Mouse (Mus musculus) frontal cortex, adult 2 months (tissue): ENCODE measurements at regions not wholly inside any gene's neighbourhood (a gene's known extent, or its start where the extent isn't known, plus 50 kb on each side); places are given as distances from the start of the nearest gene placed in this dataset.

Source experiments
- DNase-seq, 2 experiments: peaks; one replicate each; pipeline ENCODE4 v3.0.0; 2022; ENCODE audit warnings: low spot score in 1 of 2; ENCODE audit errors: extremely low spot score in 1 of 2

DNA sequence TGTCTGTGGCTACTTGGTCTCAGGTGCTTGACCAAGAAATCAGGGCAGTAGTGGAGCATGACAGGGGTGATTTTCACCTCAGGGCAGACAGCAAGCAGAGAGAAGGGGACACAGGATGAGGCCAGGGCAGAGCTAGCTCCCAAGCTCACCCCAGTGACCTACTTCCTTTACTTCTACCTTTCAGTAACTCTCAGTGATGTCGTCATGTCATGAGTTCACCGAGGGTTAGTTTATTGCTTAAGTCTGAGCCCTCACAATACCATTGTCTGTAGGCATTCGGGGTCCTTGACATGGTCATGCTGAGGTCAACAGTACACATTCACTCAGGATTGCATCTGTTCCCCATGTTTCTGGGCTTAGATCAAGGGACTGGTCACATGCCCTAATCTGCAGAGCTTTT lies 108.5 kb downstream of the Cxcl12 start:
- no peak for DNase-seq

DNA sequence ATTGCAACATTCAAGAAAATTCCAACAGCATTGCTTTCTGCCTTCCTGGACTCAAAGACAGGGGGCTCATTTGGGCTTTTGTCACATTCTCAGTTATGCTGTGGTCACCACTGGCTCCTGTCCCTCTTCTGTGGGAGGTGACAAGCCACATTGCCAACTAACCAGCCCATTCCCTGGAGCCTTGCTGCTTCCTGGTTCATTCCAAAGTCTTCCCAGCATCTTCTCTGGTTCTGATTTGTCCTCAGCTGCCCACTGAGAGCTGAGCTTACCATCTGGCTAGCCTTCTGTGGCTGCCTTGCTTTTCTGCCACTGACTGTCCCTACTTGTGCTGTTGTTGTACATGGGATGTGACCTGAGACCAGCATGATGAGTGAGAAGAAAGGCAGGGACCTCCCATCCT lies 111.0 kb downstream of the Cxcl12 start:
- DNase-seq, result peak; percentile 24 to 40

DNA sequence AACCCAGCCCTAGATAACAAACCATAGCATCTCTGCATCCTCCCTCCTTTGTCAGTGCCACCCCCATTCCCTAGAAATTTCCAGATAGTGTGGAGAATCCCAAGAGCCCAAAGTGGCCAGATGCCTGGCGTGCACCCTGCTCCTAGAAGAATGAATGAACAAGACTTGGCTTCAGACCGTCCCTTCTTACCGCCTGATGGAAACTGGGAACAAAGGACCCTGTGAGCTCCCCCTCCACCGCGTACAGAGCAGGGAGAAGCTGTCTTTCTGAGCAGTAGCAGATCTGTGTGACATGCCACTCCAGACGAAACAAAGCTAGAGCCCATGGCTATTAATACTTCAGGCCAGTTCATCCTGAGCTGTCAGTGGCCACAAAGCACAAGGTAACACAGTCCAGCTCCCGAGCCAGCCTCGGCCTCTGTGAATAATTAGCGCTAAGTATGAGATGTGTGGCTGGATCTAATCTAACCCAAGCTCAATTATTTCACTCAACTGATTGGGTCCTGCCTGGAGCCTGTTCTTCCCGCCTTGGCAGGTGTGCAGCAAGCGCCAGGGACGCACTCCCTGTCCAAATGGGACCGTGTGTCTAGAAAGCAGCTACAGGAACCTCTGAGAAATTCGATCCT lies 111.6 kb downstream of the Cxcl12 start:
- peak in 1 of 2 experiments; percentile 33 for DNase-seq

DNA sequence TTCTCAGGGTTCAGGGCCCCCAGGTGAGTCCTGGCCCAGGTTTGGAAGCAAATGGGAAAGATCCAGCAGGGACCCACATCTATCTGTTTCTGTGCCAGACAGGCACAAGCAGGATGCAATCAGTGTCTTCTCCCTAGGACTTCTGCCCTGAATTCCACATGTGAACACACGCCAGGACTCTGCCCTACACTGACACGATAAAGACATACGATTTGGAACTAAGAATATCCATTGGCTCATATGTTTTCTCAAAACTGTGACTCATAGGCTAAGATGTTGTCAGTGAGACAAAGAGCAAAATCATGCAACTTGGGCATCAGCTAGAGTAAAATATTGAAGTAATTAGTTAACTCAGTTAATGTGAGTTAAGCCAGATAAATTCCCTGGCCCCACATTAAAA lies 112.6 kb downstream of the Cxcl12 start:
- DNase-seq, result no peak

DNA sequence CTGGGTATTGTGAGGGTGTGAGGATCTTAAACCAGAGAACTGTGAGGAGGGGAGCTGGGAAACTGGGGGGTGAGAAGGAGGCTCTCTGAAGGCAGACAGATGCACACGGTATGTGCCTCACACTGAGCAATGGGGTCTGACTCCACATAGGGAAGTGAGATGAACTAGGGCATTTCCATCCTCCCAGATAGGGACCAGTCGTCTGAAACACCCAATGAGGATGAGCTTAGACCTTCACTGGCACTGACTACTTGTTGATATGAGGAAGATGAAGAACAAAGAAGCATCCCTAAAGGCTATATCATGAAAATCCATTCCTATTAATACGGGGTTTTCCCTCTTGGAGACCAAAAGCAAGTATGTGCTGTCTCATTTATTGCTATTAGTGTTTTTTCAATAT lies 115.3 kb downstream of the Cxcl12 start:
- DNase-seq, result no peak

DNA sequence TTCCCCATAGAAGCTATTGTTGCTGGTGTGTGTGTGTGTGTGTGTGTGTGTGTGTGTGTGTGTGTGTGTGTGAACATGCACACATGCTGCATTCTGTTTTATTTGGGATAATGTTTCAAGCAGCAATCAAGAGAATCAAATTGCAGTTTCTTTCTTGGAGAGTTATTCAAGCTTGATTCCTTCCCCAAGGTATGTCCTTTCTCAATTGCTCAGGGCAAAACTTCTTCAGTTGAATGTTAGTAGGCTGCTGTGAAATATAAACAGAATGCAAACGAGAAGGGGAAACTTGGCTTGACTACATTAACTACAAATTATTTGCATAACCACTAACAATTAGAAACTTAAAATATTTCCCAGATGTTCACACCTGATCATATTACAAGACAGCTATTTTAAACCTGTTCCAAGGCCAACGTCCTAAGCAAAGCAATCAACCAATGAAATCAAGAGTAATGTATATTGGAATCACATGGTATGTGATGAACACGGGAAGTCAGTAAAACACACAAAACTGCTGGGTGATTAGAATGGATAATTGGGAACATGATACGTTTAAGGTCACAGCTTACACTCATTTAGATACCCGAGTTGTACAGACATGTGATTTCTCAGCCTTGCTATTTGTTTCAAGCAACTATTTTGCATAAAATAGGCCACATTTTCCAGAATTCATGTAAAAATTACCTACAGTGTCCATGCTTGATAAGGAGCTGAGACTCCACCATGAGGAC lies 116.2 kb downstream of the Cxcl12 start:
- no peak for DNase-seq

DNA sequence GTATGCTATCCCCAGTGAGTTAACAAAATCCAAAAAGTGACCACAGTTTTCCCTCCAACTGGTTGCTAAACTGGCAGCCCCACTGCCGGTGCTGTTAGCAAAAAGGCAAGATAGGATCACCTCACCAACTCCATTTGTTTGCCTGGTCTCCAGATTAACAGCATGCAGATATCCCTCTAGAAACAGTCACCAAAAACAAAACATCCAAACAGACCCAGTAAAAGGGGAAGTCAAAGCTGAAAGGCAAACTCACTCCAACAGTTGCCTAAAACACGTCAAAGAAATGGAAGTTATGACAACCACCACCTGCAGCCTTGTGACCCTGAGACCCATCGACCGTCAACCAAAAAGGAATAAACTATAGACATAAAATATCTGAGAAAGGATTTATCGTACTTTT lies 119.1 kb downstream of the Cxcl12 start:
- DNase-seq, result no peak

DNA sequence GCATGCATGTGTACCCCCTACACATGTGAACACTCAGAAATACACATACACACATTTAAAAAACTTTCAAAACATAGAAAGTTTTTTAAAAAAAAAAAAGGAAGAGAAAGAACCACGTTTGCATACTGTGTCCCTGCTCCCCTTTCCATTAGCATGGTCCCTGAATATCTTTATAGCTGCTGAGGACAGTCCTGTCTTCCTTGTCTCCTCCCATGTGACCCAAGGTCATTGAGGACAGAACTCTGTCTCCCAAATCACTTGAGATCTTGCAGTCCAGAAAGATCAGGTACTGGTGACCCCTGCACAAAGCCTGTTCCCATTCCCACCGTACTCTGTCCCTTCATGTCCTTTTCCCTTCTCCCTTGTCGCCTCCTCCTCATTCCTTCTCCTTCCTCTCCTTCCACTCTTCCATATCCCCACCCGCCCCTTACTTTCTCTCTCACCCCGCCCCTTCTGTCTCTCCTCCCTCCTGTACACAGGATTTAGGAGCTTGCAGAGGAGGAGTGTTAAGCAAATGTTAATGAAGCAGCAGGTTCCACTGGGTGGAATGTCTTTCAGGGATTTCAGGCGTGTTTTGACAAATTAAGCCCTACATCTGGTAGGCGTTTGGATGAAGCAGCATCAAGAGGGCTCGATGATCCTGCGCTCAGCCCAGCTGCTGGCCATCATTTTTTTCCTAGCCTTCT lies 125.6 kb downstream of the Cxcl12 start:
- DNase-seq, result peak in 1 of 2 experiments; percentile 25

DNA sequence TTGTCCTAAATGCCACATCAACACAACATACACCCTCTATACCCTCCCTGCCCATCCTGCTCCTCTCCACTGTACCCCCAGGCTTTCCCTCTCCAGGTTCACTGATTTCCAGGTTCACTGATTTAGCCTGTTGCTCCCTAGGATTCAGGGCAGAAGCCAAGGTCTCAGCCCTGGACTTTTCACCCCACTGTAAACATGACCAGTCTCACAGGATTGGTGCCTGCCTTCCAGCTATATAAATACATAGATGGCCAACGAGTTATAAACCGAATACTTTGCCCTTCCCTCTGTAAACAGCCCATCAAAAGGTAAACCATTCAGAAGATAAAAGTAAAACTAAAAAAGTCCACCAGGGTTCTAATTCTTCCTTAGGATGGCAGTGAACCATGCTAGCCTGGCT lies 129.6 kb downstream of the Cxcl12 start:
- DNase-seq, result no peak

DNA sequence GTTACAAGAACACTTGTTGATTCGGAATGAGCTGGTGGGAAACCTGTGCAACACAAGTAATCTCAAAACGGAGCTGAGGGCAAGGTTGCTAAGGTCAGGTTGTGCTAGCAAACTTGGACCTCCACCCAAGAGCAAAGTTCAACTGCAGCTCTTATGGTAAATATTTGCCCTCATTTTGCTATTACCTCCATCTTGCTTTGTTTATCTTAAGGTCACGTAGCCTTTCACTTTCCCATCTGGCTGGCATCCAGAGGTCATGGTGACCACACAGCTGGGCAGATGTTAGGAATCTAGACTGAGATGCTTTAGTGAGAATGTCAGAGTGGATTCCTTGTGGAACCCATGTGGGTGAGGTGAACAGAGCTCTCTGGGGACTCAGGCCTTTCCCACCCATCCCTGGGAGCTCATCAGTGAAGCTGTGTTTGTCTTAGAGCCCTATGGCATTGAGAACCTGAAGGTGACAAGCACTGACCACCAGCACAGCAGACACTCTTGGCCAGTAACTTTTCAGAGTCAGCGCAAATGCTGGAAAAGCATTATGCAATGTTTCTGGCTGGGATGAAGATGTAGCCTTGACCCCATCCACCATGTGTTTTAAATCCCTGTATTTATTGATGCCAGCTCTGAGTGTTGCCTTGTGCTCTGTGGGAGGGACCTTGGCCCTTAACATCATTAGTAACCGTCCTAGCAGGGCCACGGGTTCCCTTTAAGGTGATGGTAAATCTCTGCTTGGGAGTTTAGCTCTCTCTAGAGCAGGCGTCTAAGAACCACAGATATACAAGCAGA lies 131.4 kb downstream of the Cxcl12 start:
- DNase-seq, result no peak

DNA sequence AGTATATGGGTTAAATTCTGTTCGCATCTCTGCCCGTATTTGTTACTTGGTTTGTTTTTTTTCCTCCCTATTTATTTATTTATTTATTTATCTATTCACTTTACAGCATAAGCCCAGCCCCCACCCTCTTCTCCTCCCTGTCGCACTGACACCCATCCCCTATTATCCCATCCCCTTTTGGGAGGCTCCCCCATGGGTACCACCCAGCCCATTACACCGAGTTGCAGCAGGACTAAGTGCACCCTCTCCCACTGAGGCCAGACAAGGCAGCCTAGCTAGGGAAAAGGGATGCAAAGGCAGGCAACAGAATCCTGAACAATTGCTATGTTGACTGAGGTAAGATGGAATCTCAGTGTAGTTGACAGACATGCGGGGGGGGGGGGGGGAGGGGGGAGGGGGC lies 135.0 kb downstream of the Cxcl12 start:
- DNase-seq, result no peak

DNA sequence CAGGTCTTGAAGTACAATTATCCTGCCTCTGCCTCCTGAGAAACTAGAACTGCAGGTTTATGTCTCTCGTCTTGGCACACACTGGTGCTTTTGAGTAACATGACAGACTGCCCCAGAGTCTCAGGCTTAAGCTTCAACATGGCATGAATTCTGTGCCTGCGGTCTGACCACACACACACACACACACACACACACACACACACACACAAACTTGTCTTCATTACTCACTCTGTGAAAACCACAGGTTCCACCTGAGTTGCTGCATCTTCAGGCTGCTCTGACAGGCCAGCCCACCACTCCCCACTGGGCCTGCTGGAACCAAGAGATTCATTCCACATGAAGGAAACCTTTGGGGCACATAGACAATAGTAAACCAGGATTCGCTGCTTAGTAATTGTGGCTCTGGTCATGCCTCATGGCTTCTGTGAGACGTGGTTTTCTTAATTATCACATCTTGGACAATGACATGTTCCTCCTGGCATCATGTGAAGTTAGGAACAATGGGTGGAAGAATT lies 137.5 kb downstream of the Cxcl12 start:
- no peak for DNase-seq

DNA sequence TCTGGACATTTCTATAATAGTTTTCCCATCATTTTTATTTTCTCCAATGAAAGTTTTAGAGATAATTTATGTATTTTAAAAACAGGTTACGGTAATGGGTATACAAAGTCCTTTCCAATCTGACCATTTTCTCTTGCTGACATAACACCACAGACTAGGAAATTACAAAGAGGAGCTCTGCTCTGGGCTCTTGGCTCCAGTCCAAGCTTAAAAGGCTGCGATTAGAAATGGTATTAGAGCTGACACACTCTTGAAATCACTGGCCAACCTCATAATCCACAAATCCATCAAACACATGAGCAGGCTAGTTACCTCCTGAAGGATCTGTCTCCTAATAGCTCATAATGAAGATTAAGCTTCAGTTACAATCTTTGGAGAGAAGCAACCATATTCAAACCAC lies 140.3 kb downstream of the Cxcl12 start:
- DNase-seq, result no peak

DNA sequence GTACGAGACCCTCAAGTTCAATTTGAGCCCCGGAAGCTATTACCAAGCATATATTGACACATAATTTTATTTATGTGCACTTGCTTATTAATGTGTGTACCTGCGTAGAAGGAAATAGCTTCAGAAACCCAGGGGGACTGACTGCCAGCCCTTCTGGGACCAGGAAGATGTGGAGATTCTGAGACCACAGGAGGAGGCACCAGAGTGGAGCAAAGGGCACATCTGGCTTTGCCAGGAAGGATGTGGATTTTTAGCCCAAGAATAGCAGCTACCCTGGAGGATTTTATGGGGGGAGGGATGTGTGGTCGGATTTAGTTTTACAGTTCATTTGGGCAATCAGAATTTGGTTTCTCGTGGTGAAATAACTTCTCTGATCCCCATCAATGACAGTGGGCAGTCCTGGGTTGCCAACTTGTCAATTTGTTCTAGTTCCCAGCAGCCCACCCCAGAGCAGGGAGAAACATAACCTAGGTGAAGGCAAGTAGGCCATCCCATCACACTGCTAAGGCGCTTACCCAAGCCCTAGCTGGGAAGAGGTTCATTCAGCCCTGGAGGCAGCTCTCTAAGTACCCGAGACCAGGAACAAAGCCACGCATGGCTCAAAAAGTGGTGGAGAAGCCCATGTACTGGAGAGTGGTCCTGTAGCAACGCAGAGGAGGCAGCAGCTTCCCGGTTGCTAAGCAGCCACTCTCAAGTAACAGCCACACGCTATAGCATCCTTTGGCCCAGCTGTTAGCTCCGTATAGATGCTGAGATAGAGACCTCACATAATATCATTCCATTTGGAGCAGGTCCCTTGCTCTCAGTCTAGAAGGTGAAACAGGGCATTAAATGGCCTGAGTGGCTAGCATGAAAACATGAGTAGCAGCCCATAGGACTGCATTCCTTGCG lies 144.8 kb downstream of the Cxcl12 start:
- peak in 1 of 2 experiments; percentile 39 for DNase-seq

DNA sequence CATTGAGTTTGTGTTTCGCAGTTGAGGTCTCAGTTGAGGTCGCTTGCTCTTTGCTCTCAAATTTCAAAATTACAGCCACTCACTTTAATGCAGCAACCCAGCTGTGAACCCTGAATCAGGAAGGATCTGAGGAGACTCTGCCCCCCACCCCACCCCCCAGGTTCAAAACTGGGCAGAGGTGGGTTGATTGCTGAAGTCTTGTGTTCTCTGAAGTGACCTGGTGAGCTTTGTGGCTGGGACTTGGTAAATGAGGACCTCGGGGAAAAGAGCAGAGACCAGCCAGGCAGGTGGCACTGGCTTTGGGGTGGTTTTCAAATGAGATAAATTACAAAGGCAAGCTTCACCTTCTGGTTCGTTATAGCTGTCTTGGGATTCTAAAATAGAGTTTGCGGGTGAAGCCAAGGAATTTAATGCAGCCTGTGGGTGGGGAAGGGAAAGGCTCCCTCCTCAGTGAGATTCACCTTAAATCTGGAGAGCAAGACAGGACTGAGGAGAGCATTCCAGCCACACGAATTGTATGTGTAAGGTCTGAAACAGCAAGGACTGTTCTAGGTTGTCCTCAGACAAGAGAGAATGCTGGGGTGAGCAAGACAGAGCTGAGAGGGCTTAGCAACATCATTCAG lies 145.7 kb downstream of the Cxcl12 start:
- DNase-seq, result peak in 1 of 2 experiments; percentile 27

DNA sequence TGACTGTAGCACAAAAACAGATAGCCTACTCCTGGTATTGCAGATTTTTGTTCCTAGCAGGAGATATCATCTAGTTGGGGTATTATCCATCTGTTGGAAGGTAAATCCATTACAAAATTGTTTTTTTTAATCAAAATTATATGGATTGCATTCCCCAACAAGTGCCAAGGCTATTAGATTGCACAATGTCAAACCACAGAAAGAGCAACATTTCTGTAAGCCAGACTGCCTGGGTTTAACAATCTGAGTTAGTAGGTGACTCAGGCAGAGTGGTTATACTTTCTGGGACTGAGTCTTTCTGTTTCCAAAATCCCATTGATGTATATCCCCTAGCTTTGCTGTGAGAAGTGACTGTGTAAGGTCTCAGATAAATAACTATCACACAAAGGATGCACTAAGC lies 155.0 kb downstream of the Cxcl12 start:
- no peak for DNase-seq

DNA sequence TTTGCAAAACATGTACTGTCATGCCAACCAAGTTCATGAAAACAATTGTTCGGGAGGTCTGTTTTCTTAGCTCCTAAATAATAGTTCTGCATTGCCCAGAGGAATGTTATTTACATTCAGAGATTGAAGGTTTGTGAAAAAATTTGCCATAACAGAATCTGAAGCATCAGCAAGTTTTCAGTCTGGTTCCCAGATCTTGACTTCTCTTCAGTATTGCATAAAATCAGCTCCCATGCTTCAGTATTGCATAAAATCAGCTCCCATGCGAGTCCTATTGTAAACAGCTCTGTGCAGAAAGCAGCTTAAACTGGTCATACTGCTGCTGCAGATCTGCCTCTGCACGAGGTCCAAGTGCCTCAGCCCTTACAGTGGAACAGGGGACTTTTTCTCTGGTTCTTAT lies 155.5 kb downstream of the Cxcl12 start:
- no peak for DNase-seq

DNA sequence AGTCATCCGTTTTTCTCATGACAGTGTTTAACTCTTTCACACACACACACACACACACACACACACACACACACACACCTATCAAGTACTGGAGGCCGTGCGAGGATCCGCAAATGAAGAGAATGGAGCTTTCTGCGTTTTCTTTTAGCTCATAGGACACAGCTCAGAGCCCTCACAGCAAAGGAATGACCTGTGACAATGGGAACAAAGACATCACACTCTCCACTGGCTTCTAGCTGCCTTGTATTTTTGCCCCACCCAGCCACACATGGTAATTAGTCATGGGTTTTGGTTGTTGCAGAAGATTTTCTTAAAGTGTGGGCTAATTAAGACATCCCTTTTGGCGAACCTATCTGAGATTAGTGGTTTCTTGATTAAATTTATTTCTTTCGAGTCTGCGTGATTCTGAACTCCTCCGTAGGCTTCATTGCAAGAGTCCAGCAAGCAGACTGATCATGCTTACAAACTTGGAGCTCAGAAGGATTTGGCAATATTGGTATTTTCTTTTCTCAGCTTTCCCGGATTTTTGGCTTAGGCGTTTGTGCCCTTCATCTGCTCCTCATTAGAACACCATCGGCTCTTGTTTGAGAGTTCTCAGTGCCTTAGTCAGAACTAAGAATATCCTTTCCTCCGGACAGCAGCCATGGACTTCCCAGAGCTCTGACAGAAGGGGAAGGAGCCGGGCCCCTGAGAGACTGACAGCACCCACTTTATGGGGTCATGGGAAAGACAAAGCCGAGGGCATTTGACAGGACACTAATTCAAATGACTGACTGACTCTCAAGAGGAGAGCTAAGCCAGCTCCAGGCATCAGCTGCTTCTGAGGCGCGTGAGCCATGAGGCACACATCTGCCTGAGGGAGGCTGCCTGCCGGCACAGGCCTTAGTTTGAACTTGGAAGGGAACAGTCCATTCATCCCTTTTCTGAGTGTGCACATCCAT lies 158.8 kb downstream of the Cxcl12 start:
- DNase-seq, result no peak
